Mouse (Mus musculus) liver, embryonic 15.5 days (tissue): Measurements from ENCODE around the gene Usp28. TPM values are rescaled to one million over a fixed set of nuclear protein-coding genes. Genes with fewer than 3 reads are reported as not detected.

Experiments used
- polyA plus RNA-seq: library from polyadenylated mRNA; unstranded; fragments of >200 nt; fragmentation: Nextera tagmentation; extraction: Ambion mirVana; gene quantifications from 2 replicates; pipeline ENCODE4 v1.2.1, GENCODE M21; 2015

Gene Usp28
- polyA plus RNA-seq, 1 experiment from 2014 or later, result 3.9 TPM

Other genes starting within 250 kb of the Usp28 start
- gene Zbtb16, start 149.2 kb upstream of the Usp28 start, polyA plus RNA-seq, result 0.54 and 0.98 TPM in 2 replicates
- gene Htr3a, start 74.3 kb upstream of the Usp28 start, polyA plus RNA-seq, result not detected in 2 replicates
- not detected in 2 replicates for gene Htr3b, start 20.4 kb upstream of the Usp28 start, polyA plus RNA-seq
- 19.7 and 19.8 TPM in 2 replicates for gene Zw10, start 70.2 kb downstream of the Usp28 start, polyA plus RNA-seq
- gene Tmprss5, start 95.9 kb downstream of the Usp28 start, polyA plus RNA-seq, result not detected in 2 replicates